Mouse (Mus musculus) bone marrow, adult 2 months (tissue): ENCODE results near the gene Zbed3. TPM values are rescaled to one million over a fixed set of nuclear protein-coding genes. Genes with fewer than 3 reads are reported as not detected.

Source experiments
- H3K27ac ChIP-seq: fragments of 200-500 bp; 2 replicates; pipeline ENCODE4 v1.5.1; 2012; ENCODE audit warnings: low read depth, mild to moderate bottlenecking, control low read depth, inconsistent platforms, low read length; ENCODE audit not compliant: control insufficient read depth, poor library complexity, insufficient read depth
- H3K4me1 ChIP-seq: fragments of 200-500 bp; 2 replicates; pipeline ENCODE4 v1.6.1; 2011; ENCODE audit warnings: low read length; ENCODE audit not compliant: control insufficient read depth, insufficient read depth
- H3K4me3 ChIP-seq: fragments of 200-500 bp; replicated peaks from 2 replicates; pipeline ENCODE3; 2011; ENCODE audit warnings: mild to moderate bottlenecking, low read depth, low read length, control low read depth; ENCODE audit not compliant: control insufficient read depth
- CTCF ChIP-seq: fragments of 200-500 bp; IDR thresholded peaks from 2 replicates; pipeline ENCODE4 v1.5.1; 2011; ENCODE audit warnings: low read length, control low read depth; ENCODE audit not compliant: control insufficient read depth, insufficient read depth
- POLR2A ChIP-seq: fragments of 200-500 bp; IDR thresholded peaks from 2 replicates; pipeline ENCODE4 v1.6.1; 2011; ENCODE audit warnings: low read depth, mild to moderate bottlenecking, control low read depth, low read length, borderline replicate concordance; ENCODE audit not compliant: control insufficient read depth
- WGBS: fragments of 180-500 bp; shearing (Covaris S2); methylation state at CpG from one replicate; pipeline ENCODE4 v1.1.7; 2018; 5-methylcytosine and 5-hydroxymethylcytosine counted together
- polyA plus RNA-seq: library from polyadenylated mRNA; stranded (reverse); fragments of >200 nt; gene quantifications from 2 replicates; pipeline ENCODE4 v1.2.4, GENCODE M21; 2011; ENCODE audit warnings: low replicate concordance; ENCODE audit not compliant: missing spikeins, insufficient read depth, insufficient read length

Gene Zbed3
- 1.8 and 4.0 TPM in 2 replicates for polyA plus RNA-seq

DNA sequence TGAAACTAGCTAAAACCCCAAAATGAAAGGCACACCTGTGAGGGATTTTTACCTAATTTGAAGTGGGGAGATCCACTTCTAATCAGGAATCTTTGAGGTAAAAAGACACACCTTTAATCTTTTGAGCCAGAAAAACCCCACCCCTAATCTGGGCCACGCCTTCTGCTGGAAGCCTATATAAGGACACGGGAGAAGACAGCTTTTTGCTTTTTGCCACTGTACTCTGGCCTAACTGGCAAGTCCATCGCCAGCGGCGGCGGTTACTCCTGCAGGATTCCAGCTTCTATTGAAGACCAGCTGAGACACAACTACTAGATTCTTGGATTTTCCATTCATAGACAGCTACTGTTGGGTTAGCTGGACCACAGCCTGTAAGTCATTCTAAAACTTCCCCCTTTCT, at the start of gene Zbed3:
TSS of gene Zbed3 (plus strand) at position 213 of the 400 bp plus-strand sequence.
- TF ChIP-seq POLR2A (no peak), CTCF (no peak)
- WGBS, result 89% methylated on average over 6 of the region's 6 CpGs
- Histone ChIP-seq H3K4me1 (no peaks in the 10 kb centered on the region; the same call in 1 of the 2 replicates), H3K4me3 (peak within 1 kb of the TSS; percentile 67), H3K27ac (no peak within 1 kb of the TSS)

DNA sequence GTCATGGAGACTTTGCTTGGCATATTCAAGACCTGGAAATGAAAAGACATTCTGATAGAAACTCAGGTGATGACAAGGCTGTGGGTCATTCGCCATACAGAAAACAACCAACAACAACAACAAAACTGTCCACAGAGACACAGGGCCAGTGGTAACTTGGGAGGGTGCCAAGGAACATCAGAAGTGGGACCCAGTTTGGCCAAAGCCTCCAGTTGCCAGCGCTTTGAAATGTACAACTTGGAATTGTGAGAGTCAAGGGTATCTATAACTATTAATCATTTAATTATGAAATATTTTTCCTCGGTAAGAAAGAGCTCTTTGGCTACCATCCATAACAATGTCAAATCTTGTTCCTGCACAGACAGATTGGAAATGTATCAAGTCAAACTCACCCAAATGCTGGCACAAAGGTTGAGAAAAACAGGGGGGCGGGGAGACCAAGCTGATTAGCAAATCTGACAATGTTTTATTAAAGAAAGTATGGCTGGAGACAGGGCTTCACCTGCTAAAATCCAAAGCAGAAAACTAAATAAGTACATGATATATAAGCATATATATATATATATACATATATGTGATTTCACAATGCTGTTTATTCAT, 44.9 kb upstream of the Zbed3 start:
- Histone ChIP-seq H3K27ac (no peak overlapping the region), H3K4me1 (no peaks in the 10 kb centered on the region), H3K4me3 (no peak overlapping the region)
- WGBS, result 77% methylated on average over 4 of the region's 4 CpGs
- TF ChIP-seq CTCF (no peak), POLR2A (no peak)

DNA sequence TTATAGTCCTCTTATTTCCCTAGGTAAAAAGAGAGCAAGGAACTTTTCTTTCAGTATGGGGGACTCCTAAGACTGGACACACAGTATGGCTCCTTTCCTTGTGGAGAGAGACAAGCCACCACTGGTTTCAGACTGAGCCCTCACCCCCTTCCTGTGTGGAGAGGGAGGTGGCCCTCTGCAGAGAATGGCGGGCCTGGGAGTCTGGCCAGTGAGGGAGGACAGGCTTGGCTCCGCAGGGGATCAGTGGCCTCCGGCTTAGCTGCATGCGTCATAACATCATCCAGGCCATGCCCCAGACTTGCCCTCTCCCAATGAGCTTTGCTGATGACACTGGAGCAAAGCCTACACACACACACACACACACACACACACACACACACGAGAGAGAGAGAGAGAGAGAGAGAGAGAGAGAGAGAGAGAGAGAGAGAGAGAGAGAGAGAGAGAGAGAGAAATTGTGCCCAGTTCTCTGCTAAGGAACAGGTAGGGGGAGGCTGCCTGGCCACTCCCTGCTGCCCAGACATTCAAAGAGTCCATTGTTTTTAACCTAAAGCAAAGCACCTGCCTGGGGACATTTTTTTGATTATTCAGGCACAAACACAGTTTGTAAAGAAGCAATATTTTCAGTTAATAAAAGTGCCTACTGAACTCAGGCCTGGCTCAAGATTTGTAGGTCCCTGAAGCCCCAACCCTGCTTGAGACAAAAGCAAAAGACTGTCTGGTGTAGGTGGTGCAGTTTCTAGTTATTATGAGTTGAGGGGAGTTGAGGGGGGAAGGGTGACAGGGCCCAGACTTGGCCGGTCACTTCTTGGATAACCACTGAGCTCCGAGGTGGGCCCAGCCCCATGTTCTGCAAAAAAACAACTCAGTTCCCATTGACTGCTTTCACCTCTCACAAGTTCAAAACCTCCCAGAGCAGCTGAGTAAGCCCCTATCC, 41.4 kb upstream of the Zbed3 start:
- H3K4me1 ChIP-seq, result no peaks in the 10 kb centered on the region
- no peak overlapping the region for H3K27ac ChIP-seq
- TF ChIP-seq POLR2A (no peak), CTCF (no peak)
- WGBS, result 75% methylated on average over 6 of the region's 7 CpGs
- H3K4me3 ChIP-seq, result no peak overlapping the region

DNA sequence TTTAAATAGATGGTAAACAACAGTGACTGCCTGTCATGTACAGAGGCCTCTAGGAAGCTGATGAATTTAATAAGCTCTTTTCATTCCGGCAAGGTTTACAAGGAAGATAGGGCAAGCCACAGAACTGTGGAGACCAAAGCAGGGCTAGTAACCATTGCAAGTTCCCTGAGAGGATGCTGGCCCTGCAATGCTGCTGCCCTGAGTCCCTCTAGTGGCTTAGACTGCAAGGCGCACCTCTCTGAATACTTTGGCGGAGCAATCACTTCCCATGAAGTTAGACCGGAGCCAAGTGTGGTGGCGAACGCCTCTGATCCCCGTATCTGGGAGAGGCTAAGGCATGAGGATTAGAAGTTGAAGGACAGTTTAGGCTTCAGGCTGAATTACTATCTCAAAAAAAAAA, 36.4 kb upstream of the Zbed3 start:
- 5% methylated on average over 7 of the region's 7 CpGs for WGBS
- no peak overlapping the region for H3K4me3 ChIP-seq
- TF ChIP-seq CTCF (peak; percentile 42; the same call in 1 of the 2 replicates), POLR2A (no peak)

DNA sequence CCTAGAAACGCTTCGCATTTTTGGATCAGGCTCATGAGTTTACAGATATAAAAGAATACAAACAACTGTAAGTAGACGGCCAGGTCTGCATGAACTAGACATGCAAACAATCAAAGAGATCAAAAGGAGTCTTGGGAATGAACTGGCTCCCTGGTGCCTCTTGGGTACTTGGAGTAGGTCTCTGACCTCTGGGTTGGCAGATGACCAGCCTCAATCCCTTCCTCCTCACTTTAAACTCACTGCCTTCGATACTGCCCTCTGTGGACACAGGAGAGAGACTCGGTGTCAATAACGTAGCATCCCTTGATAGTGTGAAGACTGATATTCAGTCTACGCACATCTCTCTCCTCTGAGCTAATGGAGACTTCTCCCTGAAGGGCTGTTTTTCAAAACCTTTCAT, 35.4 kb upstream of the Zbed3 start:
- Histone ChIP-seq H3K27ac (no peak overlapping the region), H3K4me3 (no peak overlapping the region), H3K4me1 (no peaks in the 10 kb centered on the region)
- WGBS, result 83% methylated on average over 7 of the region's 7 CpGs
- TF ChIP-seq CTCF (no peak), POLR2A (no peak)

More for the DNA sequence above, 36.4 kb upstream of the Zbed3 start:
- Histone ChIP-seq H3K4me1 (no peaks in the 10 kb centered on the region), H3K27ac (no peak overlapping the region)

DNA sequence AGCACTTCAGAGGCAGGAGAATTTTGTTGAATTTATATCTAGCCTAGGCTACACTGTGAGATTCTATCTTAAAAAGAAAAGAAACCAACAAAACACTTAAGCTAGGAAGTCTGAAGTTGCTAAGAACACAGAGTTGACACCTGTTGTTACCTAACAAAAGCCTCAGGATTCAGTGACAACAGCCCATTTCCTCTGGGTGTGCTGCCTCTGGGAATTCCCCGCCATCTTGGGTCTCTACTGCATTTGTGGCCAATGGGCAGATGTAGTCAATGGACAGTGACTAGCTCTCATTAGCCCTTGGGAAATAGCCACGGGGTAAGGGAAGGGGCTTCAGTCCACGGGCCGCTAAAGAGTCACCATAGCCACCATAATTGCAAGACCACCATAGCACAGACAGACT, 31.4 kb upstream of the Zbed3 start:
- no peak overlapping the region for H3K27ac ChIP-seq
- WGBS, result 84% methylated on average over 4 of the region's 4 CpGs
- no peak overlapping the region for H3K4me3 ChIP-seq
- H3K4me1 ChIP-seq, result no peaks in the 10 kb centered on the region
- TF ChIP-seq POLR2A (no peak), CTCF (no peak)

DNA sequence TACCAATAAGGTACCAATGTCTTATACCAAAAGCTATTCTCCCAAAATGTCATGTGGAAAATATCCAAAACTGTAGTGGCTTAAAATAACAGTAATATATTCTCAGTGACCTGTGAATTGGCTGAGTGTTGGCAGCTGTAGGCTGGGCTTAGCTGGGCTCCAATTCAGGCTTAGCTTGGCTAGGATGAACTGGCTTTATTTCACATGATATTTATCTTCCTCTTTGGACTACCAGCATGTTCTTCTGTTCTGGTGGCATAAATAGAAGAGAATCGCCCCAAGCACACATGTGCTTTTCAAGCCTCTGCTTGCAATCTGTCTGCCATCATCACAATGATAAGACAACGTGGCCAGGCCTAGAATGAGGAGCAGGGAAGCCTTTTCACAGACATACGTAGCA, 23.5 kb upstream of the Zbed3 start:
- H3K27ac ChIP-seq, result no peak overlapping the region
- no peak for TF ChIP-seq CTCF
- TF ChIP-seq POLR2A, result no peak
- WGBS, result 64% methylated on average over 3 of the region's 3 CpGs
- no peak overlapping the region for H3K4me3 ChIP-seq
- no peaks in the 10 kb centered on the region for H3K4me1 ChIP-seq

DNA sequence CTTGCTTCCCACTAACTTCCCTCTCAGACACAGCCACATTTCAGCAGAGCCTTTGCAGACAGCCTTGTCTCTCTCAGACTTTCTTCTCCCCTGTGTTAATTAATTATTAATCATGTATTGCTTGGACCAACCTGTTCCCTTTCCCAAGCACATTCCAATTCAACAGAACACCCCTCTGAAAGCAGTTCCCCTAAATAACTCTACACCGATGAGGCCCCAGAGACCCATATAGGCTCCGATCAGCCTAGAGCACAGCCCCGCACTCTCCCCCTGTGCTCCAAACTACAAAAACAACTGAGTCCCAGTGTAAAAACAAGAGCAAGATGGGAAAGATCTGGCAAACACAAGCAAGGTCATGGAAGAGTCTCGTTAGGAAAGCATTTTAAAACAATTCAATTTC, 16.8 kb upstream of the Zbed3 start:
- H3K4me1 ChIP-seq, result no peaks in the 10 kb centered on the region
- TF ChIP-seq CTCF, result no peak
- no peak for TF ChIP-seq POLR2A
- no peak overlapping the region for H3K27ac ChIP-seq
- no peak overlapping the region for H3K4me3 ChIP-seq
- WGBS, result 79% methylated on average over 4 of the region's 4 CpGs
